Mouse (Mus musculus): ENCODE measurements around the gene Cxcl15.

DNA sequence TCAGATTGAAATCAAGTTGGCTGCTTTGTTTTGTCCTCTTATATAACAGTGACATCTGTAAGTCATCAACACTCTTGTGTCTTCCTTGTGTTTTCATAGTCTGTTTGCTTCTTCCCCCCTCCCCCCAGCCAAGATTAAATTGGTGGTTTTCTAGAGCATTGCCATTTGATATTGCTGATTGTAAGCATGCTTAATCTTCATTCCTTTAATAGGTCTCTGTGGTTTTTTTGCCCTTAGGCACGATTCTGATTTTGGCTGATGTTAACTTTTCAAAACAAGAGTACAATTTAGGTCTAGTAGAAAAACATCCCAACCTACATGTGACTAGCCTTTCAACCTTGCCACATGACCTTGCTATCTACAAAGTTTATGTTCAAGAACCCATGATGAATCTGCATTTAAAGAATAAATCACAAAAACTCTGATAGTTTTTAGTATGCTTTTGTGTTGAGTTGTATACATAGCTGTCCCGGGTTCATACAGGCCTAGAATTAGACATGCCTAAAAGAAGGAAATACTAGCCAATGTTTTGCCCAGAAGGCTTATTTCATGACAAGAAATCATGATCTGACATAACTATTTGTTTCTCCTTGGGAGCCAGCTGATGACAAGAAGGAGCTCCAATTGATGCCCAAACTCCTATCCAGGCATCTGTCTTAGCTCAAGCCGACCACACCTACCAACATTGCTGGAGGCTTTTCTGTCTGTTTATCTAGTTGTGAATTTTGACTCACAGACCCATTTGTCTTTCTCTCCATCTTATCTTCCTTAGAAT, 13.0 kb downstream of the Cxcl15 start:
- TF ChIP-seq CTCF (IDR thresholded peaks at IDR 0.05; ENCODE audit: low read depth, low read length) (no peak), EP300 (IDR thresholded peaks at IDR 0.05; ENCODE audit: insufficient read depth, low read depth, low read length) (no peak), POLR2A (IDR thresholded peaks at IDR 0.05; ENCODE audit: insufficient read depth, low read length) (no peak)
